Mouse (Mus musculus): ENCODE results near the gene Noxa1. TPM values are rescaled to one million over a fixed set of nuclear protein-coding genes. Genes with fewer than 3 reads are reported as not detected.
A peak's percentile ranks its signal among the peaks of the same experiment; 100 is the strongest.

The Noxa1 gene
- 0.15 and 0.16 TPM in 2 replicates for polyA plus RNA-seq (2015; fragmentation: Nextera tagmentation; extraction: Ambion mirVana)

DNA sequence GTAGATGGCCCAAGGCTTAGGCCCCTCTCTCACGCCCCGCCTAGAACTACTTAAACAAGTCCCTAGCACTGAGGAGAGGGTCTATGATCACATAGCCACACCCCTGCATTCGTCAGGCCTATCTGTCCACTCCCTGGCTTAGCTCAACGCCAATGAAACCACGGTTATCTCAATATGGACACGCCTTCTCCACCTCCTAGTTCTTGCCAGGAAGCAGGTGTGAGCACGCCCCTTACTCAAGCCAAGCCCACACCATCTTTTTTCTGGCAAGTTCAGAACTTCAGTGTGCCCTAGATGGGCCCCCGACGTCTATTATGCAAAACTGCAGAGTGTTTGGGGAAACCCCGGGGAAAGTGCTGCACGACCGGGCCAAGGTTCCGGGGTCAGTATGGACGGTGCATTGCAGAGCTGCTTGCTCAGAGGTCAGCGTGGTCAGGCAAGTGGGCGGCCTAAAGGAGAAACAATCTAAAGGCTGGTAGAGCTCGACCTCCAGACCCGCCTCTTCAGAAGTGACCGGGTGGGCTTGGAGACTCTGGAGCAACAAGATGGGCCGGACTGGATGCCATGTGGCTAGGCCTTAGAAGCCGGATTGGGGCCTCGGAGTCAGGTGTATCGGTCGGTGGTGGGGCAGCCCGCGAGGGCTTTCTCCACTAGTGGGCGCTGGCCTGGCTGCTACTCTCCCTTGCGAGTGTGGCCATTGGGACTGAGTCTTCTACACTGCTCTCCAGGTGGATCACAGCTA, at the start of gene Noxa1:
Gene Noxa1 (minus strand): TSS at position 41 of the 742 bp plus-strand sequence.
- WGBS = 44% methylated on average over 28 of the region's 28 CpGs
- Histone ChIP-seq H3K27ac (no peak within 1 kb of the TSS), H3K4me2 (peak within 1 kb of the TSS; percentile 42), H3K9me3 (replicated peaks) (no peaks in the 10 kb centered on the region), H3K4me1 (replicated peaks) (peaks cover 4% of the 10 kb centered on the region; the same call in 1 of the 2 replicates), H3K27me3 (peaks cover 13% of the 10 kb centered on the region), H3K4me3 (0 out of 2 replicates have a peak within 1 kb of the TSS, but pooled peaks have one; percentile 7), H3K9ac (no peak within 1 kb of the TSS), H3K36me3 (no peaks in the 10 kb centered on the region)
- peak; percentile 30; the same call in 1 of the 2 replicates for ATAC-seq (replicated peaks; ENCODE audit: insufficient number of reproducible peaks, insufficient read depth, low FRiP score, low read depth)

DNA sequence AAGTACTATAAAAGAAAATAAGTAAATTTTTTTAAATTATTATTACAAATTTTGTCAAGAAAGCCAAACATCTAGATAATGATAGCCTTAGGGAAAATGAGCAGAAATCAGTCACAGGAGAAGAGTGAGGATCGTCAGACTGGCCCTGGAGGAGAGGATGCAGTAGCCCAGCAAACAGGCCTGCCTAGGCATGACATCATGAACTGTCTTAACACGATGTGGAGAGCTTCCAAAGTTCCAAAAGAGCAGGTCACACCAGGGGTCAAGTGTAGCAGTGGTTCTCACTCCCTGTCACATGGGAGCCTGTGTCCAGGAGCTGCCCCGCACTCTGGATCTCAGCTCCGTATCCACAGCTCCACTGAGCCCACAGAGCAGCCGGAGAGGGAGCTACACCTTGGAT, 47.0 kb upstream of the Noxa1 start:
- no peak overlapping the region for H3K4me3 ChIP-seq
- no peak overlapping the region for H3K9ac ChIP-seq
- H3K27ac ChIP-seq = no peak overlapping the region
- no peak overlapping the region for H3K4me2 ChIP-seq
- no peaks in the 10 kb centered on the region for H3K9me3 ChIP-seq (replicated peaks)
- no peak for ATAC-seq (replicated peaks; ENCODE audit: insufficient number of reproducible peaks, insufficient read depth, low FRiP score, low read depth)
- WGBS = 77% methylated on average over 5 of the region's 5 CpGs
- H3K27me3 ChIP-seq = no peaks in the 10 kb centered on the region
- H3K4me1 ChIP-seq (replicated peaks) = peaks cover 16% of the 10 kb centered on the region
- no peaks in the 10 kb centered on the region for H3K36me3 ChIP-seq

DNA sequence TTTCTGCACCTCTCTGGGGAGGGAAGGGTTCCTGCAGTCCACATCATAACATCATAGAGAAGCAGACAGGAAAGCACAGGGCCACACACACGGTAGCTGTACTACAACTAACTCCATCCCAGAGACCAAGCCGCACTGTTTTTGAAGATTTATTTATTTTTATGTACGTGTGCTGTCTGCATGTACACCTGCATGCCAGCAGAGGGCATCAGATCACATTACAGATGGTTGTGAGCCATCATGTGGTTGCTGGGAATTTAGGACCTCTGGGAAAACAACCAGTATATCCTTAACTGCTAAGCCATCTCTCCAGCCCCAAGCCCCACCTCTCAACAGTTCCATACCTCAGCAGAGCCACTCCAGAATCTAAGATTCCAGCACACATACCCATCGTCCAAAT, 46.2 kb upstream of the Noxa1 start:
- Histone ChIP-seq H3K9ac (no peak overlapping the region), H3K27ac (no peak overlapping the region), H3K4me1 (replicated peaks) (peaks cover 16% of the 10 kb centered on the region), H3K27me3 (no peaks in the 10 kb centered on the region), H3K4me2 (no peak overlapping the region), H3K4me3 (no peak overlapping the region), H3K9me3 (replicated peaks) (no peaks in the 10 kb centered on the region), H3K36me3 (no peaks in the 10 kb centered on the region)
- no peak for ATAC-seq (replicated peaks; ENCODE audit: insufficient number of reproducible peaks, insufficient read depth, low FRiP score, low read depth)
- 68% methylated on average over 4 of the region's 4 CpGs for WGBS

DNA sequence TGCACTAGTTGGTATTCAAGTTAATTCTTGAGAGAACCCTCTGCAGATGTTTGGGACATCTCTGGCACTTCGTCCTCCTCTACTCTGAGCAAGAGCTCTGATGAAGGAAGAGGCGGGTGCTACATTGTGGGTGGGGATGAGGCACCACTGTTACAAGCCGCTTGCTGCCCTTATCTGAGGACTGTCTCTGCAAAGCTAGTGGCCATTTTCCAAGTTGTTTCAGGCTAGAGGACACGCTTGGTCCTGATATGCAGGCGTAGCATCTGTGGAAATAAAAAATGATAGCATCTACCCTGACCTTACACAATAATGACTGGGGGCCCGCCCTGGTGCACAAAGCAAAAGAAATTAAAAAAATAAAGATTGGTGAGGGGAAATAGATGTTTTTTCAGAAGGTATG, 42.9 kb upstream of the Noxa1 start:
- WGBS = 36% methylated on average over 6 of the region's 6 CpGs

DNA sequence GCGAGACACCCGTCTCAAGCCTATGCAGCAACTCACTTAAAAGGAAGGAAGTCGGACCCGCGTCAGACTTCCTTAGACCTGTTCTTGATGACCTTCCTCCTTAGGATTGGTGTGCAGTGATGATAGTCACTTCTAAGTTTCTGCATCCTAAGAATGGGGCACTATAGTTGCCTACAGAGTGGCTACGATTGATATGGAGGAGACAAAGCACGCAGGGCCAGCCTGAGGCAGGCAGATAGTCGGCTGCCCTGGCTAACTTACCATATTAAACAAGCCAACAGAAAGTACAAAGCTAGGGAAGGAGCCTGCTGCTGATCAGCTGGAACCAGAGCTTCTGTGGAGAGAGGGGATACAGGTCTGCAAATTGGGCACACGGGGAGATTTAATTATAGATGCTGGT, 36.7 kb upstream of the Noxa1 start:
- no peak overlapping the region for H3K4me2 ChIP-seq
- no peak overlapping the region for H3K4me3 ChIP-seq
- H3K4me1 ChIP-seq (replicated peaks) = peaks cover 30% of the 10 kb centered on the region
- H3K27ac ChIP-seq = no peak overlapping the region
- no peak for ATAC-seq (replicated peaks; ENCODE audit: insufficient number of reproducible peaks, insufficient read depth, low FRiP score, low read depth)
- H3K27me3 ChIP-seq = no peaks in the 10 kb centered on the region
- no peaks in the 10 kb centered on the region for H3K9me3 ChIP-seq (replicated peaks)
- no peaks in the 10 kb centered on the region for H3K36me3 ChIP-seq
- WGBS = 67% methylated on average over 9 of the region's 9 CpGs
- no peak overlapping the region for H3K9ac ChIP-seq

More for the DNA sequence above, 42.9 kb upstream of the Noxa1 start:
- Histone ChIP-seq H3K9ac (no peak overlapping the region), H3K4me2 (no peak overlapping the region), H3K4me1 (replicated peaks) (peaks cover 4% of the 10 kb centered on the region; the same call in 1 of the 2 replicates), H3K36me3 (no peaks in the 10 kb centered on the region), H3K4me3 (no peak overlapping the region), H3K27me3 (no peaks in the 10 kb centered on the region), H3K9me3 (replicated peaks) (no peaks in the 10 kb centered on the region), H3K27ac (no peak overlapping the region)
- no peak for ATAC-seq (replicated peaks; ENCODE audit: insufficient number of reproducible peaks, insufficient read depth, low FRiP score, low read depth)

DNA sequence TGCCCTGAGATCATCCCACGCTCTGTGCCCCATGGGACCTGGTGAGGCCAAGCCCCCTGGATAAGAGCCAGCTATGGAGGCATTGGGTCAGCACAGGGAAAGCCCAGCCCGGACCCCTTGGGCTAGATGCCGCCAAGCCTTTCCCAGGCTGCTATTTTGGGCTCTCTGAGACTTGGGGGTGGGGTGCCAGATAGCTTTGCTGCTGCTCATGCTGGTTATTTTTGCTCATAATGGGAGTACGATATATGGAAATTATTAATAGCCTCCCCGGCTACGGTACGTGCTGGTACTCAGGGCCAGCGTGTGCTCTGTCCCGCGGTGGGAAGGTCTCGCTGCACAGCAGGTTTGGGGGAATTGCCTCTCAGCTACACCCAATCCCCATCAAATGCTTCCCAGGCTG, 33.1 kb upstream of the Noxa1 start:
- Histone ChIP-seq H3K4me1 (replicated peaks) (peaks cover 38% of the 10 kb centered on the region), H3K9me3 (replicated peaks) (no peaks in the 10 kb centered on the region), H3K4me2 (peak overlapping the region; percentile 40), H3K9ac (peak overlapping the region; percentile 40; the same call in 1 of the 2 replicates), H3K27me3 (no peaks in the 10 kb centered on the region), H3K27ac (peak overlapping the region; percentile 98), H3K36me3 (no peaks in the 10 kb centered on the region), H3K4me3 (no peak overlapping the region)
- 22% methylated on average over 11 of the region's 11 CpGs for WGBS
- ATAC-seq (replicated peaks; ENCODE audit: insufficient number of reproducible peaks, insufficient read depth, low FRiP score, low read depth) = peak; percentile 88

DNA sequence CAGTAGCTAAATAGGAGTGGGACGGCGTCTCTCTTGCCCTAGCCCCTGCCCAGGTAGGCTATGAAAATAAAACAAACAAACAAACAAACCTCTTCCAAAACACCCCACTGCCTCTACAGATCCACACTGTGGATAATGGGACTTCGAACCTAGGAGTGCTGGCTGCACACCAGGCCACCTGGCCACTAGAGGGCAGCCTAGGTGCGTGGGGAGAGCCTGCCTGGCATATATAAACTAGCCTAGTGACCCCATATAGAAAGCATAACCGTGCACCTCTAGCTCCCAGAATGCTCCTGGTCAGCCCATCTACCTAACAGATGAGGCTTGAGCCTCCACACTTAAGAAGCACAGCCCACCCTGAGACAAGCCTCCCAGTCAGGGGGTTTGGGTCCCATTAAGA, 32.3 kb upstream of the Noxa1 start:
- Histone ChIP-seq H3K4me2 (no peak overlapping the region; the same call in 1 of the 2 replicates), H3K4me3 (no peak overlapping the region), H3K27ac (peak overlapping the region; percentile 98), H3K36me3 (no peaks in the 10 kb centered on the region), H3K9ac (no peak overlapping the region; the same call in 1 of the 2 replicates), H3K9me3 (replicated peaks) (no peaks in the 10 kb centered on the region), H3K4me1 (replicated peaks) (peaks cover 38% of the 10 kb centered on the region), H3K27me3 (no peaks in the 10 kb centered on the region)
- WGBS = 39% methylated on average over 5 of the region's 5 CpGs
- peak; percentile 51 for ATAC-seq (replicated peaks; ENCODE audit: insufficient number of reproducible peaks, insufficient read depth, low FRiP score, low read depth)

DNA sequence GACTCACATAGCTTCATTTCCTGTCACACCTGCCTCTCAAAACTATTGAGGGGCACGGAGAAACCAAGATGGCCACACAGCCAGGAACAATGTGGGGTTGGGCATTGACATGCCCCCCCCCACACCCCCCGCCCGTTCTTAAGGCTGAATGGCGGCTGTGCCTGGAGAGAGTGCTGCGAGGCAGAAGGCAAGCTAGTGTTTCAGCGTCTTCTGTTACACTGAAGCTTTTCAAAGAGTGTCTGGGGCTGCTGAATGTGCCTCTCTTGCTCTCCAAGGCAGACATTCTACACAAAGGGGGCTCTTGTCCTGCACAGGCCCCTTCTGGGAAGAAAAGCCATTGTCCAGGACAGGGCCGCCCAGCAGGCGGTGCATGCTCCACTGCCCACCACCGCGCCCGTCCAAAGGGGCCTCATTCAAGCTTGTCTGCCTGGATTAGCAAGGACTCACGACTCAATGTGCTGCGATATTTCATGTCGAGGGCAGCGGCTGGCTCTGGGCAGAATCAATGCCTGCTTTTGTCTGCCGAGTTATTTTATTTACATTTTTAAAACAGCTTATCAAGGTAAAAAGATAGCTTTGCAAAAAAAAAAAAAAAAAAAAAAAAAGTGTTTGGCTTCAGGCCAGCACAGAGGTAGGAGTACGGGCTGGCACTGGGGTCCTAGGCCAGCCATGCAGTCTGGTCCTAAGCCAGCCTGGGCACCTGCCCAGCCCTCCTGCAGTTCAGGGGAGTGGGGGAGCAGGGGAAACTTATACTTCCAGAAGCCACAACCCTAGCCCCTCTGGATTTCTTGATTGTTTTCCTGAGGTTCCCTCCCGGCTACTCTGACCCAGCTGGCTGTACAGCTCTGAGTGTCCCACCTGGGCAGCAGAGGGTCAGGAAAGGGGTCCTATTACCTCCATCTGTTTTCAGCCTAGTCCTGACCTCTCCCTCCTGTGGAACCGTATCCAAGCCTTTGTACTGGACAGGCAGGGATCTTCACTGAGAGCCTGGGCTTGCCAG, 31.4 kb upstream of the Noxa1 start:
- ATAC-seq (replicated peaks; ENCODE audit: insufficient number of reproducible peaks, insufficient read depth, low FRiP score, low read depth) = no peak
- Histone ChIP-seq H3K27me3 (no peaks in the 10 kb centered on the region), H3K9ac (0 out of 2 replicates have a peak overlapping the region, but pooled peaks have one; percentile 22), H3K27ac (peak overlapping the region; percentile 98; the same call in 1 of the 2 replicates), H3K9me3 (replicated peaks) (no peaks in the 10 kb centered on the region), H3K4me1 (replicated peaks) (peaks cover 38% of the 10 kb centered on the region), H3K4me2 (no peak overlapping the region), H3K4me3 (no peak overlapping the region), H3K36me3 (no peaks in the 10 kb centered on the region)
- WGBS = 54% methylated on average over 19 of the region's 19 CpGs

DNA sequence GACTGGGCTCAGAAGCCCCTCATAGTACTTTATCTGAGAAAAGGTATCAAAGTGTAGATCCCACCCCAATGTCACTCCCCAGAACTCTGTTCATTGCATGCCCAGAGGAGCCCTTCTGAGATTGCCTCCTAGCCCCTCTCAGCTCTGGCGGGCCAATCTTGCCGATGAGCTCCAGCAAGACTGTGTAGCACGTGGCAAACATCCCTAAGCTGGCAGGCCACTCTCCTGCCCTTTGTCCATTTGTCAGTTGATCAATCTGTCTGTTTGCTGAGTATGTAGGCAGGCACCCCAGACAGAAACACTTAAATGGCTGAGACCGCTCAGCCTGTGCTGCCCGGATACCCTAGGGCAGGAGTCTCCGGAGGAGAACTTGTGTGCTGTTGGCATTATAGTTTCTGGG, 30.2 kb upstream of the Noxa1 start:
- 92% methylated on average over 6 of the region's 6 CpGs for WGBS

DNA sequence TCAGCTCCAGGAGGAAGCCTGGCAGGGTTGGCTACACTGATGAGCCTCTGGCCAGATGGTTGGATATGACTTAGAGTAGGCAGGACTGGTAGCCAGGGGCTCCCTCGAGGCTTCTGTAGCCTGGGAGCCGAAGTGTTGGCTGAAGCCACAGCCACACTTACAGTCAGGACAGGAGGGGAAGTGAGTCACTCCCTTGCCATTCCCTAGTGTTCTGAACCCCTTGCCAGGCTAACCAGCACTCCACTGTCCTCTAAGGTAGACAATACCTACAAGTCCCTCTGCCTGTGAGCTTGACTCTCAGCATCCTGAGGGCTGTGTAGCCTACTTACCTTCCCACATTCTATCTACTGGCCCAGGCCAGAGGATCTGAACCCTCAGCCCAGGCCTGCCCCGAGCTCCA, 29.5 kb upstream of the Noxa1 start:
- 56% methylated on average over 3 of the region's 3 CpGs for WGBS

More for the DNA sequence above, 30.2 kb upstream of the Noxa1 start:
- Histone ChIP-seq H3K9ac (no peak overlapping the region), H3K4me3 (no peak overlapping the region), H3K4me2 (no peak overlapping the region), H3K36me3 (no peaks in the 10 kb centered on the region), H3K27me3 (no peaks in the 10 kb centered on the region), H3K27ac (no peak overlapping the region), H3K9me3 (replicated peaks) (no peaks in the 10 kb centered on the region), H3K4me1 (replicated peaks) (peaks cover 38% of the 10 kb centered on the region)
- no peak for ATAC-seq (replicated peaks; ENCODE audit: insufficient number of reproducible peaks, insufficient read depth, low FRiP score, low read depth)

DNA sequence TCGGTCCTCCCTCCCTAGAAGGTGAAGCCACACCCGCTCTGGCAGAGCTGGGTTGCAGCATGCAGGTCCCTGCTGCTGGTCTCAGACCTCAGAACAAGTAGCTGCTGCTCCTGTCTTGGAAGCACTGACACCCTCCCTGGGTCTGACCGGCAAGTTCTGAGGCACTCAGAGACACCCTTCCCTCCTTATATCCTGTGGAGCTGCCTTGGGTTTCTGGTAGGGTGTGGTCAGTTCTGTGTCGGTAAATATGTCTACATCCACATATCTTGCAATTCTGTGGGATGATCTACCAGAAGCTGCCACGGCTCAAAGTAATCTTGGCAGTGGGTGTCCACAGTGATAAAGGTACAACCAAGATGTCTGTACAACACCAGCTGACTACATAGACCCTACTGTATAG, 28.6 kb upstream of the Noxa1 start:
- H3K4me1 ChIP-seq (replicated peaks) = peaks cover 27% of the 10 kb centered on the region
- H3K36me3 ChIP-seq = no peaks in the 10 kb centered on the region
- H3K9me3 ChIP-seq (replicated peaks) = no peaks in the 10 kb centered on the region
- WGBS = 66% methylated on average over 5 of the region's 5 CpGs
- no peak overlapping the region for H3K9ac ChIP-seq
- H3K27ac ChIP-seq = no peak overlapping the region
- no peak overlapping the region for H3K4me3 ChIP-seq
- H3K27me3 ChIP-seq = no peaks in the 10 kb centered on the region
- no peak for ATAC-seq (replicated peaks; ENCODE audit: insufficient number of reproducible peaks, insufficient read depth, low FRiP score, low read depth)
- H3K4me2 ChIP-seq = no peak overlapping the region

More for the DNA sequence above, 29.5 kb upstream of the Noxa1 start:
- H3K27me3 ChIP-seq = no peaks in the 10 kb centered on the region
- H3K9ac ChIP-seq = no peak overlapping the region
- peaks cover 36% of the 10 kb centered on the region for H3K4me1 ChIP-seq (replicated peaks)
- no peak overlapping the region for H3K27ac ChIP-seq
- H3K4me2 ChIP-seq = no peak overlapping the region
- no peak overlapping the region for H3K4me3 ChIP-seq
- ATAC-seq (replicated peaks; ENCODE audit: insufficient number of reproducible peaks, insufficient read depth, low FRiP score, low read depth) = no peak
- H3K9me3 ChIP-seq (replicated peaks) = no peaks in the 10 kb centered on the region
- H3K36me3 ChIP-seq = no peaks in the 10 kb centered on the region

All from heart, embryonic 15.5 days (tissue).